Mouse (Mus musculus) forebrain, embryonic 10.5 days (tissue): Measurements from ENCODE around the gene Taf8. TPM values are rescaled to one million over a fixed set of nuclear protein-coding genes. Genes with fewer than 3 reads are reported as not detected.
A peak's percentile ranks its signal among the peaks of the same experiment; 100 is the strongest.

Source experiments
- DNase-seq: peaks from one replicate; pipeline ENCODE4 v3.0.0-alpha.2; 2017; ENCODE audit warnings: low spot score; ENCODE audit errors: extremely low spot score
- H3K27ac ChIP-seq: fragments of 300-500 bp; sonication (generic); 2 replicates; pipeline ENCODE4 v1.5.1; 2016; ENCODE audit warnings: mild to moderate bottlenecking
- H3K27me3 ChIP-seq: fragments of 300-500 bp; sonication (generic); 2 replicates; pipeline ENCODE4 v1.6.1; 2016; ENCODE audit warnings: mild to moderate bottlenecking; ENCODE audit not compliant: poor library complexity, severe bottlenecking
- H3K36me3 ChIP-seq: fragments of 300-500 bp; sonication (generic); replicated peaks from 2 replicates; pipeline ENCODE4 v1.6.1; 2016; ENCODE audit warnings: mild to moderate bottlenecking, moderate library complexity
- H3K4me1 ChIP-seq: fragments of 300-500 bp; sonication (generic); 2 replicates; pipeline ENCODE4 v1.6.1; 2016
- H3K4me3 ChIP-seq: fragments of 300-500 bp; sonication (generic); 2 replicates; pipeline ENCODE4 v1.5.1; 2016; ENCODE audit warnings: mild to moderate bottlenecking, moderate library complexity
- H3K9me3 ChIP-seq: fragments of 300-500 bp; sonication (generic); 2 replicates; pipeline ENCODE4 v1.6.1; 2016; ENCODE audit warnings: mild to moderate bottlenecking, moderate library complexity
- WGBS: fragments of 180-500 bp; shearing (Covaris S2); methylation state at CpG from one replicate; pipeline ENCODE4 v1.1.7; 2016; 5-methylcytosine and 5-hydroxymethylcytosine counted together
- polyA plus RNA-seq: library from polyadenylated mRNA; unstranded; fragments of >200 nt; fragmentation: Nextera tagmentation; extraction: Ambion mirVana; gene quantifications from 2 replicates; pipeline ENCODE4 v1.2.1, GENCODE M21; 2016

Gene Taf8
- polyA plus RNA-seq, 1 experiment from 2014 or later, result 32.5 TPM

DNA sequence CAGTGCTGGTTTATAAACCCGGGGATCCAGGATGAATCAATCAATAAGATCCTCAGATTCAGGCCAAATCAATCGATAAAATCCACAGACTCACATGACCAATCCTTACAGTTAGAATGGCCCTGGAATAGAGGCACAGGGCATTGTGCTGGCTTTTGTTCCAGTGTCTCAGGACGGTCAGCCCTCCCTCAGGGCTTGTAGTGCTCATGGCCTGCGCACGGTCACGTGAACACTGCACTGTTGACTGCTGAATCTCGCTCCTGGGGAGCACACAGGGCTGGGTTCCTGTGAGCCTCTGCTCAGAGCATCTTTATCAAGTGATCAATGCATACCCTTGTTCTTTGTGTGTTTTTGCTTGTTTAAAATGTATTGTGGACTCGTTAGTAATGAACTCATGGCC lies 26.8 kb upstream of the Taf8 start:
- H3K27ac ChIP-seq, result peak overlapping the region; percentile 82
- WGBS, result 67% methylated on average over 8 of the region's 8 CpGs

GRCm38 (mm10) chr17:47527581-47528300 lies 25.6 kb upstream of the Taf8 start:
- Histone ChIP-seq H3K27ac (peak overlapping the region; percentile 82), H3K27me3 (no peaks in the 10 kb centered on the region), H3K36me3 (no peaks in the 10 kb centered on the region), H3K9me3 (no peaks in the 10 kb centered on the region), H3K4me1 (peaks cover 45% of the 10 kb centered on the region), H3K4me3 (no peak overlapping the region)
- WGBS, result 54% methylated on average over 10 of the region's 10 CpGs
- DNase-seq, result no peak

More for the DNA sequence above, 26.8 kb upstream of the Taf8 start:
- H3K36me3 ChIP-seq, result no peaks in the 10 kb centered on the region
- no peaks in the 10 kb centered on the region for H3K27me3 ChIP-seq
- H3K4me1 ChIP-seq, result peaks cover 37% of the 10 kb centered on the region
- no peak for DNase-seq
- no peaks in the 10 kb centered on the region for H3K9me3 ChIP-seq
- H3K4me3 ChIP-seq, result no peak overlapping the region

GRCm38 (mm10) chr17:47526856-47527520 lies 24.9 kb upstream of the Taf8 start:
- Histone ChIP-seq H3K27me3 (no peaks in the 10 kb centered on the region), H3K4me3 (no peak overlapping the region), H3K36me3 (no peaks in the 10 kb centered on the region), H3K4me1 (peaks cover 51% of the 10 kb centered on the region), H3K9me3 (no peaks in the 10 kb centered on the region), H3K27ac (peak overlapping the region; percentile 82)
- no peak for DNase-seq
- WGBS, result 87% methylated on average over 17 of the region's 17 CpGs

DNA sequence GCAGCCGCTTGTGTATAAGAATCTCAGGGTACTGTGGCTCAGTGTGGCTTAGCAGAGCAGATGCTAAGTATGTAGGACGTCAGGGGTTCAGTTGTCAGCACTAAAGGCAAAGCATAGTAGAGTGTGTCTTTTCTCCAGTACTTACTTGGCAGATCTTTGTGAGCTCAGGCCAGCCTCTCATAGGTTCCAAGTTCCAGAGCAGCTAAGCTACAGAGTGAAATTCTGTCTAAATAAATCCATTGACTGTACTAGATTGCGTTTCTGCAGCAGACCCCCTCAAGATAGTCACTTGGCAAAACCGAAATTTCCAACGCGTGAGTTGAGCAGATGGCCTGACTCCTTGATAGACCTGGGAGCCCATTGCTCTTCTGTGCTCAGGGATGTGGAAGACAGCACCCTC lies 22.9 kb upstream of the Taf8 start:
- H3K36me3 ChIP-seq, result no peaks in the 10 kb centered on the region
- H3K27me3 ChIP-seq, result no peaks in the 10 kb centered on the region
- WGBS, result 92% methylated on average over 6 of the region's 6 CpGs
- no peak for DNase-seq
- H3K4me3 ChIP-seq, result no peak overlapping the region
- H3K27ac ChIP-seq, result no peak overlapping the region
- no peaks in the 10 kb centered on the region for H3K9me3 ChIP-seq
- H3K4me1 ChIP-seq, result peaks cover 59% of the 10 kb centered on the region

- H3K4me3 ChIP-seq, result no peak overlapping the region
- no peaks in the 10 kb centered on the region for H3K27me3 ChIP-seq
- H3K9me3 ChIP-seq, result no peaks in the 10 kb centered on the region
- 77% methylated on average over 8 of the region's 8 CpGs for WGBS
- no peak overlapping the region for H3K27ac ChIP-seq
- H3K36me3 ChIP-seq, result no peaks in the 10 kb centered on the region
- H3K4me1 ChIP-seq, result peaks cover 59% of the 10 kb centered on the region
- no peak for DNase-seq
Observed at GRCm38 (mm10) chr17:47524055-47524454, 22.0 kb upstream of the Taf8 start.

GRCm38 (mm10) chr17:47523211-47523682 lies 21.2 kb upstream of the Taf8 start:
- Histone ChIP-seq H3K4me1 (peaks cover 56% of the 10 kb centered on the region), H3K27me3 (no peaks in the 10 kb centered on the region), H3K4me3 (no peak overlapping the region), H3K27ac (peak overlapping the region; percentile 93), H3K9me3 (no peaks in the 10 kb centered on the region), H3K36me3 (no peaks in the 10 kb centered on the region)
- WGBS, result 72% methylated on average over 18 of the region's 18 CpGs
- no peak for DNase-seq

- Histone ChIP-seq H3K4me3 (peak overlapping the region; percentile 45; the same call in 1 of the 2 replicates), H3K27me3 (no peaks in the 10 kb centered on the region), H3K27ac (peak overlapping the region; percentile 93), H3K9me3 (no peaks in the 10 kb centered on the region), H3K4me1 (peaks cover 56% of the 10 kb centered on the region), H3K36me3 (no peaks in the 10 kb centered on the region)
- WGBS, result 74% methylated on average over 4 of the region's 4 CpGs
- no peak for DNase-seq
Observed at GRCm38 (mm10) chr17:47522536-47522935, 20.4 kb upstream of the Taf8 start.

DNA sequence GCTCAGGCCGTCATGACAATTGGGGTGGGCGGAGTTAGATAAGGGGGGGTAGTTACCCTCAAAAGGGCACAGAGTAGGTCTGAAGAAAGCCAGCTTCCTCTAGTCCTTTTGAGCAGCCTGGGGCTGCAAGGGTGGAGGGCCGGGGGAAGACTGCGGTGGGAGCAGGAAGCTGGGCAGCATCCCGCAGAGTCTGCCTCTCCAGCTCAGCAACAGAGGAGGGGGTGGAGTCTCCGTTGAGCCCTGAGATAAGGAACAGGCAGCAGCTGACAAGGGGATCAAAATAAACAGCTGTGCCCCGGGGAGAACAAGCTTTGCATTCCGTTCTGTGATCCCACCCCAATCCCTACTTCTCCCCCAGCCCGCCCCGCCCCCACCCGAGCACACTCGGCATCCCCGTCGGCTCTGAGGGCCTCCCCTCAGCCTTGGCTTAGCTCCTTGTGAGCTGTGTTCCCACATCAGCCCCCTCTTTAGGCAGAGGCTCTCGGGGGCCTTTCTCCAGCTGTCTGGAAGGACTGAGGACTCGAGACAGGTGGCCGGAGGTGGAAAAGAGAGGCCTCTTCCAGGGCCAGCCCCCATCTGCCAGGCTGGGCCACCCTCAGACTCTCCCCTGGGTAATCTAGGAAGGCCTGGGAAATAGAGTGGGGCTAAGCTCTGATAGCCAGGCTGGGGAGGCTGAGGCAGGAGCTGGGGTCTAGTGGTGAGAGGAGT lies 19.6 kb upstream of the Taf8 start:
- DNase-seq, result peak; percentile 82
- H3K4me3 ChIP-seq, result peak overlapping the region; percentile 45
- no peaks in the 10 kb centered on the region for H3K9me3 ChIP-seq
- no peaks in the 10 kb centered on the region for H3K36me3 ChIP-seq
- H3K27me3 ChIP-seq, result no peaks in the 10 kb centered on the region
- WGBS, result 2% methylated on average over 16 of the region's 17 CpGs
- peaks cover 49% of the 10 kb centered on the region for H3K4me1 ChIP-seq
- peak overlapping the region; percentile 93 for H3K27ac ChIP-seq

DNA sequence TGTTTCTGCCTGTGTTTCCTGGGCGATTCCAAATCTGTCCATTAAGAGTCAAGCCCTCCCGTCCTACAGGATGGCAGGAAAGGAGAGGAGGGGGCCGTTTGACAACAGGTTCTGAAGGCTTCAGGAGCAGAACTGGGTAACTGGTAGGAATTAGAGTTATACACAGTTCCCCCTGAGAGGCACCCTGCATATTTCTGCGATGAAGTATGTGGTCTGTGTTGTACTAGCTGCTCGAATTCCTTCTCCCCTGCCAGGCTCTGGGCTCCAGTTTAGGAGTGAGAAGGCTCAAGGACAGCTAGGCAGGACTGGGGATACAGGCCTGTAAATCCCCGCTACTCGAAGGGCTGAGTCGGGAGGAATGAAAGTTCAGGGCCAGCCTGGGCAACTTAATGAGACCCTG lies 16.1 kb upstream of the Taf8 start:
- peaks cover 49% of the 10 kb centered on the region for H3K4me1 ChIP-seq
- peak overlapping the region; percentile 5; the same call in 1 of the 2 replicates for H3K4me3 ChIP-seq
- no peak for DNase-seq

GRCm38 (mm10) chr17:47516232-47516631 lies 14.1 kb upstream of the Taf8 start:
- DNase-seq, result no peak
- H3K4me1 ChIP-seq, result peaks cover 40% of the 10 kb centered on the region
- WGBS, result 95% methylated on average over 3 of the region's 3 CpGs
- no peak overlapping the region for H3K4me3 ChIP-seq
- H3K36me3 ChIP-seq, result no peaks in the 10 kb centered on the region
- H3K27ac ChIP-seq, result no peak overlapping the region
- H3K9me3 ChIP-seq, result no peaks in the 10 kb centered on the region
- H3K27me3 ChIP-seq, result no peaks in the 10 kb centered on the region

More for the DNA sequence above, 16.1 kb upstream of the Taf8 start:
- Histone ChIP-seq H3K27me3 (no peaks in the 10 kb centered on the region), H3K9me3 (no peaks in the 10 kb centered on the region), H3K27ac (peak overlapping the region; percentile 83), H3K36me3 (no peaks in the 10 kb centered on the region)
- WGBS, result 46% methylated on average over 8 of the region's 8 CpGs

GRCm38 (mm10) chr17:47515180-47515844 lies 13.2 kb upstream of the Taf8 start:
- Histone ChIP-seq H3K9me3 (no peaks in the 10 kb centered on the region), H3K4me3 (no peak overlapping the region), H3K4me1 (peaks cover 40% of the 10 kb centered on the region), H3K27me3 (no peaks in the 10 kb centered on the region), H3K36me3 (no peaks in the 10 kb centered on the region), H3K27ac (no peak overlapping the region)
- DNase-seq, result no peak
- 82% methylated on average over 7 of the region's 7 CpGs for WGBS

- H3K4me1 ChIP-seq, result peaks cover 42% of the 10 kb centered on the region
- H3K9me3 ChIP-seq, result no peaks in the 10 kb centered on the region
- H3K4me3 ChIP-seq, result no peak overlapping the region
- 77% methylated on average over 10 of the region's 10 CpGs for WGBS
- H3K36me3 ChIP-seq, result no peaks in the 10 kb centered on the region
- no peaks in the 10 kb centered on the region for H3K27me3 ChIP-seq
- peak overlapping the region; percentile 15 for H3K27ac ChIP-seq
- DNase-seq, result no peak
Observed at GRCm38 (mm10) chr17:47512956-47513775, 11.1 kb upstream of the Taf8 start.
